Mouse (Mus musculus) lung, postnatal 0 days (tissue): ENCODE measurements around the gene Rhpn2.

Experiments
- CTCF ChIP-seq: IDR thresholded peaks from 2 replicates; pipeline ENCODE4 v1.5.1; 2016; ENCODE audit warnings: antibody characterized with exemption, mild to moderate bottlenecking
- EP300 ChIP-seq: IDR thresholded peaks from 2 replicates; pipeline ENCODE4 v1.6.1; 2016; ENCODE audit warnings: antibody characterized with exemption, mild to moderate bottlenecking, control low read depth

- no peak for TF ChIP-seq CTCF
- TF ChIP-seq EP300, result no peak
Measured at GRCm38 (mm10) chr7:35347918-35348700, 14.1 kb downstream of the Rhpn2 start.
